Mouse (Mus musculus): Measurements from ENCODE around the gene 2010003K11Rik.

DNA sequence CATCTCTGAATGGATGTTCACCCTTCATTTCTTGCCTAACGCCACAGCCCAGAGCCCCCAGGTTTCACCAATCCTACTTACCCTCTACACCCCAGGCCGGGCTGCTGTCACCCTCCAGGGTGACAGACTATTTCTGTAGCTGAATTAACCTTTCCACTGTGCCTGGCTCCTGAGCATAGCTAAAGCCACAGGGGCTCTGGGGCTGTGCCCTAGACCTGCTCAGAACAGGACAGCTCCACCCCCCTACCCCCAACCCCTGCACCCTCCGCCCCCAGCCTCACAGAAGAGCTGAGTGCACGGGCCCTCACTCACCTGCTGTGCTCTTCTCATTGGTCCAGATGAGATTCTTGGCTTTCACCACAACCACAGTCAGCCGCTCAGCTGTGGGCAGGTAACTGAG lies 46.4 kb downstream of the 2010003K11Rik start:
- TF ChIP-seq POLR2A (IDR thresholded peaks at IDR 0.05; ENCODE audit: insufficient read depth, low read depth, low read length) (no peak), CTCF (IDR thresholded peaks at IDR 0.05) (no peak), EP300 (IDR thresholded peaks at IDR 0.05; ENCODE audit: insufficient read depth, low read depth, low read length) (no peak)

All from heart, adult 2 months (tissue).